ENCODE assay signal across 9 mouse cellular contexts in the genomic region with DNA sequence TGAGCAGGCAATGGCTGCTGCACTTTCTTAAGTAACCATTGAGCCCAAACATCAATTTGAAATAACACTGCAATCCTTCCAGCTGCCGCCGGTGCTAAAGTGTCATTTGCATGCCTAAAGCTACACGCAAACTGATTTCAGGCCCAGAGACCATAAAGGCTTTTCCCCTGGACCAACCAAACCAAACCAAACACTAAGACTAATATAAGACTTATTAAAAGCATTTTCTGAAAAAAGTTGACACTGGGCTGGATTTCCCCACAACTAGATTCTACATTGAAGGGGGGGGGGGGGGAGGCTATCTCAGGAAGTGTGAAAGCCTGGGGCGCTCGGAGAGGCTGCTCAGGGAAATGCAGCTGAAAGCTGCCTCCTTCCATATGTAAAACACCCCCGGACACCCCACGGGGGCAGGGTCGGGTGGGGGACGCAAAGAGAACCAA. TPM values are rescaled to one million over a fixed set of nuclear protein-coding genes. Genes with fewer than 3 reads are reported as not detected.
DNase-seq lines count a peak whose midpoint lies in the region; ATAC-seq lines count a peak whose summit lies in the region.
"Had no signal": no experiment of that assay in that cellular context is flagged by ENCODE, and none has a peak within 500 bp of the region (broad histone marks: within the 10 kb centered on the region; RNA-seq: fewer than 3 reads in every experiment).

No protein-coding gene starts in this region.

- no peaks in the 10 kb centered on the region for H3K9me3 ChIP-seq in intestine, embryonic 14.5 days (ENCODE audit: control insufficient read depth, low read length)
- no peaks in the 10 kb centered on the region for H3K9me3 ChIP-seq in intestine, embryonic 16.5 days (ENCODE audit: control insufficient read depth, low read length)
- no peaks in the 10 kb centered on the region for H3K9me3 ChIP-seq in hindbrain, embryonic 14.5 days (ENCODE audit: control insufficient read depth, low read length)

- H3K27ac ChIP-seq in intestine, embryonic 14.5 days (ENCODE audit: low read depth), result no peak overlapping the region
- H3K27ac ChIP-seq in intestine, embryonic 16.5 days (ENCODE audit: low read length), result no peak overlapping the region
- no peak overlapping the region for H3K27ac ChIP-seq in hindbrain, embryonic 14.5 days

- H3K4me1 ChIP-seq in intestine, embryonic 14.5 days (replicated peaks; ENCODE audit: control insufficient read depth, insufficient read depth, low read length), result 0 out of 2 replicates have a peak, but pooled peaks cover 5% of the 10 kb centered on the region
- H3K4me1 ChIP-seq in intestine, embryonic 16.5 days (ENCODE audit: control insufficient read depth, insufficient read depth, low read length), result no peaks in the 10 kb centered on the region
- peaks cover 13% of the 10 kb centered on the region for H3K4me1 ChIP-seq in hindbrain, embryonic 14.5 days (replicated peaks; ENCODE audit: control insufficient read depth, insufficient read depth, low read length)

- peaks cover 4% of the 10 kb centered on the region; the same call in 1 of the 2 replicates for H3K36me3 ChIP-seq in intestine, embryonic 14.5 days (ENCODE audit: control insufficient read depth, insufficient read depth, low read length)
- H3K36me3 ChIP-seq in intestine, embryonic 16.5 days (ENCODE audit: control insufficient read depth, insufficient read depth, low read length), result 0 out of 2 replicates have a peak, but pooled peaks cover 4% of the 10 kb centered on the region
- no peaks in the 10 kb centered on the region for H3K36me3 ChIP-seq in hindbrain, embryonic 14.5 days (replicated peaks; ENCODE audit: control insufficient read depth, insufficient read depth)

- no peak for ATAC-seq in intestine, embryonic 14.5 days (replicated peaks; ENCODE audit: low FRiP score, low TSS enrichment, low read depth)
- ATAC-seq in intestine, embryonic 16.5 days, result no peak
- ATAC-seq in hindbrain, embryonic 14.5 days (ENCODE audit: low FRiP score), result no peak
- ATAC-seq: Patski had no signal

- no peak overlapping the region for H3K4me3 ChIP-seq in intestine, embryonic 14.5 days (ENCODE audit: low read depth, low read length)
- H3K4me3 ChIP-seq in intestine, embryonic 16.5 days (ENCODE audit: low read length), result no peak overlapping the region
- no peak overlapping the region for H3K4me3 ChIP-seq in hindbrain, embryonic 14.5 days (replicated peaks; ENCODE audit: low read length)

- peak overlapping the region; percentile 17; the same call in 1 of the 2 replicates for H3K4me2 ChIP-seq in intestine, embryonic 14.5 days (ENCODE audit: low read length)
- H3K4me2 ChIP-seq in intestine, embryonic 16.5 days (ENCODE audit: low read depth, low read length), result no peak overlapping the region
- peak overlapping the region; percentile 10; the same call in 1 of the 2 replicates for H3K4me2 ChIP-seq in hindbrain, embryonic 14.5 days (replicated peaks)

- no peaks in the 10 kb centered on the region for H3K27me3 ChIP-seq in intestine, embryonic 14.5 days (replicated peaks; ENCODE audit: control insufficient read depth, insufficient read depth, low read length)
- no peaks in the 10 kb centered on the region for H3K27me3 ChIP-seq in intestine, embryonic 16.5 days (replicated peaks; ENCODE audit: control insufficient read depth, insufficient read depth, low read length)
- peaks cover 26% of the 10 kb centered on the region for H3K27me3 ChIP-seq in hindbrain, embryonic 14.5 days (ENCODE audit: control insufficient read depth, insufficient read depth, low read length)
- H3K27me3 ChIP-seq: Patski had no signal

- 15% methylated on average over 9 of the region's 9 CpGs for WGBS in intestine, embryonic 14.5 days
- WGBS in intestine, embryonic 16.5 days, result 24% methylated on average over 9 of the region's 9 CpGs
- 6% methylated on average over 9 of the region's 9 CpGs for WGBS in hindbrain, embryonic 14.5 days

- DNase-seq in intestine, embryonic 14.5 days (ENCODE audit: low spot score), result no peak
- peak; percentile 24 for DNase-seq in thymus, postnatal 4 days
- no peak for DNase-seq in thymus, postnatal 10 days (ENCODE audit: low spot score in 2 of 2)
- peak; percentile 24 for DNase-seq in hindbrain, embryonic 14.5 days (ENCODE audit: low spot score)
- DNase-seq in yolk sac, embryonic 10.5 days (ENCODE audit: low spot score), result peak; percentile 43
- DNase-seq in frontal cortex, postnatal 10 days (ENCODE audit: low spot score in 2 of 2), result no peak
- no peak for DNase-seq in urinary bladder, postnatal 36 days (ENCODE audit: low spot score in 2 of 2)

- no peak overlapping the region for H3K9ac ChIP-seq in intestine, embryonic 14.5 days (ENCODE audit: low read length)
- no peak overlapping the region for H3K9ac ChIP-seq in intestine, embryonic 16.5 days (ENCODE audit: low read depth, low read length)
- no peak overlapping the region for H3K9ac ChIP-seq in hindbrain, embryonic 14.5 days

RNA-seq across cellular contexts. Expression of a gene that starts 24.8 kb away (rescaled TPM):
- 30.5 and 30.8 TPM in 2 replicates for polyA plus RNA-seq in intestine, embryonic 14.5 days (2014; fragmentation: Nextera tagmentation; extraction: Ambion mirVana)
- polyA plus RNA-seq in intestine, embryonic 16.5 days (2015; fragmentation: Nextera tagmentation; extraction: Ambion mirVana), result 10.6 and 11.1 TPM in 2 replicates
- 44.1 and 45.9 TPM in 2 replicates for polyA plus RNA-seq in hindbrain, embryonic 14.5 days (2014; fragmentation: Nextera tagmentation; extraction: Ambion mirVana)

RNA-seq across cellular contexts. Expression of a gene that starts 36.5 kb away (rescaled TPM):
- 12.7 and 14.5 TPM in 2 replicates for polyA plus RNA-seq in intestine, embryonic 14.5 days (2014; fragmentation: Nextera tagmentation; extraction: Ambion mirVana)
- 13.2 and 13.6 TPM in 2 replicates for polyA plus RNA-seq in intestine, embryonic 16.5 days (2015; fragmentation: Nextera tagmentation; extraction: Ambion mirVana)
- 14.4 and 17.0 TPM in 2 replicates for polyA plus RNA-seq in hindbrain, embryonic 14.5 days (2014; fragmentation: Nextera tagmentation; extraction: Ambion mirVana)

Comparison
In these comparisons a context has a peak if more than half of its experiments do, and no peak if none do; other contexts are left out.
1. DNase-seq: peak in thymus, postnatal 4 days (single experiment), hindbrain, embryonic 14.5 days (single experiment) and yolk sac, embryonic 10.5 days (single experiment); none in intestine, embryonic 14.5 days (single experiment), thymus, postnatal 10 days (0 of 2), frontal cortex, postnatal 10 days (0 of 2) and urinary bladder, postnatal 36 days (0 of 2).